Mouse (Mus musculus) hindbrain, embryonic 11.5 days (tissue): ENCODE data around the gene Gm44805. TPM values are rescaled to one million over a fixed set of nuclear protein-coding genes. Genes with fewer than 3 reads are reported as not detected.

Experiments
- ATAC-seq: fragments of 200-750 bp; cut with Nextera tagmentation; 2 replicates; pipeline ENCODE4 v1.8.0; 2017; ENCODE audit warnings: mild to moderate bottlenecking, moderate TSS enrichment, moderate library complexity; ENCODE audit not compliant: low FRiP score
- DNase-seq: peaks from one replicate; pipeline ENCODE4 v3.0.0-alpha.2; 2015; ENCODE audit warnings: low spot score
- H3K27ac ChIP-seq: fragments of 300-500 bp; sonication (generic); 2 replicates; pipeline ENCODE4 v1.5.1; 2014; ENCODE audit warnings: mild to moderate bottlenecking, low read depth, low read length
- H3K27me3 ChIP-seq: fragments of 300-500 bp; sonication (generic); 2 replicates; pipeline ENCODE4 v1.6.1; 2014; ENCODE audit warnings: mild to moderate bottlenecking, low read length, moderate library complexity, mixed read lengths; ENCODE audit not compliant: control insufficient read depth, insufficient read depth
- H3K36me3 ChIP-seq: fragments of 300-500 bp; sonication (generic); 2 replicates; pipeline ENCODE4 v1.6.1; 2014; ENCODE audit warnings: mild to moderate bottlenecking, low read length, moderate library complexity, mixed read lengths; ENCODE audit not compliant: control insufficient read depth, insufficient read depth
- H3K4me1 ChIP-seq: fragments of 300-500 bp; sonication (generic); replicated peaks from 2 replicates; pipeline ENCODE4 v1.6.1; 2014; ENCODE audit warnings: low read length, mixed read lengths; ENCODE audit not compliant: control insufficient read depth, insufficient read depth
- H3K4me2 ChIP-seq: fragments of 300-500 bp; sonication (generic); replicated peaks from 2 replicates; pipeline ENCODE4 v1.6.1; 2014; ENCODE audit warnings: mild to moderate bottlenecking, low read depth, low read length
- H3K4me3 ChIP-seq: fragments of 300-500 bp; sonication (generic); 2 replicates; pipeline ENCODE4 v1.5.1; 2014; ENCODE audit warnings: low read depth, low read length
- H3K9ac ChIP-seq: fragments of 300-500 bp; sonication (generic); 2 replicates; pipeline ENCODE4 v1.6.1; 2014; ENCODE audit warnings: low read depth, low read length
- H3K9me3 ChIP-seq: fragments of 300-500 bp; sonication (generic); 2 replicates; pipeline ENCODE4 v1.6.1; 2016; ENCODE audit warnings: low read length; ENCODE audit not compliant: control insufficient read depth
- WGBS: fragments of 180-500 bp; shearing (Covaris S2); extraction: QIAGEN DNeasy Blood & Tissue Kit; methylation state at CpG from one replicate; pipeline ENCODE4 v1.1.7; 2014; 5-methylcytosine and 5-hydroxymethylcytosine counted together
- polyA plus RNA-seq: library from polyadenylated mRNA; unstranded; fragments of >200 nt; fragmentation: Nextera tagmentation; extraction: Ambion mirVana; gene quantifications from 2 replicates; pipeline ENCODE4 v1.2.1, GENCODE M21; 2014

The Gm44805 gene
- polyA plus RNA-seq, 1 experiment from 2014 or later: not detected

DNA sequence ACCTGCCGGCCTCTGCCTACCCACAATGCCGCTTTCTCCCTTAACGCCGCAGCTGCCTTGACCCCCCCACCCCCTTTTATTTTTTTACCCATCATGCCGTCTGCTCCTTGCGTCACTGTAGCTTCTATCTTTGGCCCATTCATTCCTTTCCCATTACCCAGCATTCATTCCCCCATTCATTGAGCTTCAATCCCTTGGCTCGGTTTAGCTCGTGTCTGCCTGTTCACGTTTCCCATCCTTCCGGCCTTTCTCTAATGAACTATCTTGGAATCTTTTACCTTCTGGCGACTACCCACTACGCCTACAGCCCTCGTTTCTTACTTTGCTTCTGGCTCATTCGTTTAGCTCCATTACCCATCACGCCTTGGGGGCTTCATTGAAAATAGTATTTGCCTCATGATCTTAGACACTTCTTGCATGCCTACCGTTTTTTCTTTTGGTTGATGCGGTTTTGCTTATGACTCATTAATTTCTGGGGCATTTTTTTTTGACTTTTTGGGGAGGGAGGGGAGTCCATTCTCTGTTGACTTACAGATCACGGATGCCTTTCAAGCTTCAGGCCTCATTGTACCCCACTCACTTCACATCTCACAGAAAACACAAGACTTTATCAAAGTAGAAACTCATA, 34.9 kb upstream of the Gm44805 start:
- H3K9me3 ChIP-seq: peaks cover 1% of the 10 kb centered on the region
- H3K4me3 ChIP-seq: peak overlapping the region; percentile 99
- WGBS: 7% methylated on average over 18 of the region's 18 CpGs
- H3K36me3 ChIP-seq: 0 out of 2 replicates have a peak, but pooled peaks cover 4% of the 10 kb centered on the region
- peak overlapping the region; percentile 53 for H3K9ac ChIP-seq
- peaks cover 5% of the 10 kb centered on the region for H3K4me1 ChIP-seq
- peak overlapping the region; percentile 60 for H3K4me2 ChIP-seq
- ATAC-seq (no peak), DNase-seq (no peak)
- no peaks in the 10 kb centered on the region for H3K27me3 ChIP-seq
- H3K27ac ChIP-seq: peak overlapping the region; percentile 87

DNA sequence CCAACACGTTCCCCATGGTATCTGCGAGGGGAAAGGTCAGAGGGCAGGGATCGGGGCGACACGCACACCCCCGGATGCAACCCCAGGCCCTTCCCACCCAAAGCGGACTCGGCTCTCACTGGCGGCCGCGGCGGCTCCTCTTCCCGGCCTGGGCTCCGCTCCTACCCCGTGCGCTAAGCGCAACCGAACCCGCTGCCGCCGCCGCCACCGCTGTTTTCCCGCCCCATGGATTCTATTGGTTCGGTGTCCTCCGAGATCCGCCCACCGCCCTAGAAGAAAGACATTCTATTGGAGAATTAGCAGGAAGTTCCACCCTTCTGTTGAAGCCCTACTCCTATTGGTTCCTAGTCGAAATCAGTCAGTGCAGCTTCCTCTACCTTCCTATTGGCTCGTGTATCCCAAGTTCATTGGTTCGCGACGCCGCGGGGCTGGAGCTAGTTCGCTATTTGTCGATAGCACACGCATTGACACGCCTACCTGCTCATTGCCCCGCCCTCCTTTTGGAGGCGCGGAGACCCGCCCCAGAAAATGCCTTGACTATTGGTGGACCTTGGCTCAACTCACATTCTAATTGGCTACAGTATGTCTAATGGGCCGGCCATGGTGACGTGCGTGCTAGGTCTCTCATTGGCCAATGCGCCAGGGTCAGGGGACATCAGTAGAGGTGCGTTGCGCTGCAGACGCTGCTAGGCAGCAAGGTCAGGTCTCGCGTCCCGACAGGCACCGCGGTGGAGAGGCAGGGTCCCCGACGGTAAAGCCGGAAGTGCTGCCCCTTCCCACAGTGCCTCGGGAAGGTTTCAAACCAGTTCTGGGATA, 34.2 kb upstream of the Gm44805 start, which contains the start of gene Tomm40:
Gene Tomm40, minus strand, starts transcription at position 200 of the 816 bp plus-strand sequence.
- under 1% methylated on average over 49 of the region's 59 CpGs for WGBS
- DNase-seq (peak; percentile 100), ATAC-seq (peak; percentile 100)

DNA sequence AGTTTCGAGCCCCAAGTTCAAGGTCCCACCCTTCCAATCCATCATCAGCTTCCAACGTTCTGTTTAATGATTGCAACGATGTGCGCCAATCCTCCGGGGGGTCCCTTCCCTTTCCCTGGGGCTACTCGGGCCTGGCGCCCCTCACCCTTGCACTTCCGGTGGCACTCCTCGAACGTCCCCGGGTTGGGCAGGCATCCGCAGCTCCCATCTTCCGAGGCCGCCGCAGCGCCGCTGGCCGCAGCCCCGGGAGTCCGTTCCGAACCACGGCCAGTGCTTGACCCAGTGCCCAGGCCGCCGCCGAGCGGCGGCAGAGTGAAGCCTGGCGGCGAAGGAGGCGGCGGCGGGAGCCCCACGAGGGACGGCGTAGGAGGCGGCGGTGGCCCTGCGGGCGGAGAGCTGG, 33.6 kb upstream of the Gm44805 start:
- no peaks in the 10 kb centered on the region for H3K9me3 ChIP-seq
- H3K4me3 ChIP-seq: peak overlapping the region; percentile 99
- H3K27me3 ChIP-seq: no peaks in the 10 kb centered on the region
- 1% methylated on average over 38 of the region's 39 CpGs for WGBS
- DNase-seq (no peak), ATAC-seq (no peak)
- 0 out of 2 replicates have a peak, but pooled peaks cover 4% of the 10 kb centered on the region for H3K36me3 ChIP-seq
- peak overlapping the region; percentile 56; the same call in 1 of the 2 replicates for H3K27ac ChIP-seq
- peak overlapping the region; percentile 92 for H3K9ac ChIP-seq
- H3K4me2 ChIP-seq: peak overlapping the region; percentile 91
- peaks cover 5% of the 10 kb centered on the region for H3K4me1 ChIP-seq

More for the DNA sequence above, 34.2 kb upstream of the Gm44805 start, which contains the start of gene Tomm40:
- H3K4me1 ChIP-seq: peaks cover 5% of the 10 kb centered on the region
- peak within 1 kb of the TSS; percentile 92 for H3K9ac ChIP-seq
- H3K4me2 ChIP-seq: peak within 1 kb of the TSS; percentile 91
- no peaks in the 10 kb centered on the region for H3K27me3 ChIP-seq
- peak within 1 kb of the TSS; percentile 99 for H3K4me3 ChIP-seq
- H3K9me3 ChIP-seq: no peaks in the 10 kb centered on the region; the same call in 1 of the 2 replicates
- H3K27ac ChIP-seq: peak within 1 kb of the TSS; percentile 87
- H3K36me3 ChIP-seq: 0 out of 2 replicates have a peak, but pooled peaks cover 4% of the 10 kb centered on the region

DNA sequence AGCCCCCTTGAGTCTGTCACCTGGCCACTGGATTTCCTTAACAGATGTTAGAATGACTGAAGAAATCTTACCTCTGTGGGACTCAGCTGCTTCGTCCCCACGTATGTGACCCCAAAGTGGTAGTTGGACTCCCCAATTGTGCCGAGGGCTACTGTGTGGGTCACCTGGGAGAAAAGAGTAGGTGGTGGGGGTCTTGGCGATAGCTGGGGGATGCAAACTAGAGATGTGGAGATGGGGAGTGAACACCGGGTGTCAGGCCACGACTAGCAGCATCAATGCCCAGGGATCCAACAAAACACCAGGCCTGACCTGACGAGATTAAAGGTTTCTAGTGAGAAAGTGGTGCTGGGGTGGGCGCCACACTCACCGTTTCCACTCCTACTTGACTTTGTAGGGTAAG, 32.4 kb upstream of the Gm44805 start:
- no peak overlapping the region for H3K4me3 ChIP-seq
- DNase-seq (no peak), ATAC-seq (no peak)
- no peak overlapping the region for H3K4me2 ChIP-seq
- H3K27ac ChIP-seq: no peak overlapping the region
- 0 out of 2 replicates have a peak, but pooled peaks cover 4% of the 10 kb centered on the region for H3K36me3 ChIP-seq
- no peaks in the 10 kb centered on the region for H3K27me3 ChIP-seq
- H3K9me3 ChIP-seq: no peaks in the 10 kb centered on the region
- H3K4me1 ChIP-seq: peaks cover 5% of the 10 kb centered on the region
- no peak overlapping the region for H3K9ac ChIP-seq
- WGBS: 85% methylated on average over 9 of the region's 9 CpGs

DNA sequence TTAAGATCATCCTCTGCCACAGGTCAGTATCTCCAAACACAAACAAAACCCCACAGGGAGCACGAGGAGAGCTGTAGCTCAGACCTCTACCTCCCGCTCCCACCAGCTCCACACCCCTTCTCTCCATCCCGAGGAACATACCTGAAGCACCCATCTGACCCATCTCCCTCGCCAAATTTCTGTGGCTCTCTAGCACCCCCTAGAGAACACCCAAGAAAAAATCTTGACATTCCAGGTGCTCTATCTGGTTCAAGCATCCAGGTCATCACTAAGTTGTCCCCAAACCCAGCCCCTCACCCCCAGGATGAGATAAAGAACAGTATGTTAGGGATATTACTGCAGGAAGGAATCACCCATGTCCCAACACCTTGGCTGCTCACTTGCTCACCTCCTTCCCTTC, 32.0 kb upstream of the Gm44805 start:
- WGBS: 59% methylated on average over 4 of the region's 4 CpGs
- DNase-seq (peak; percentile 27), ATAC-seq (no peak)
- H3K4me2 ChIP-seq: no peak overlapping the region
- H3K9ac ChIP-seq: no peak overlapping the region
- no peaks in the 10 kb centered on the region for H3K27me3 ChIP-seq
- no peak overlapping the region for H3K4me3 ChIP-seq
- H3K4me1 ChIP-seq: peaks cover 5% of the 10 kb centered on the region
- H3K36me3 ChIP-seq: 0 out of 2 replicates have a peak, but pooled peaks cover 4% of the 10 kb centered on the region
- no peaks in the 10 kb centered on the region for H3K9me3 ChIP-seq
- no peak overlapping the region for H3K27ac ChIP-seq

DNA sequence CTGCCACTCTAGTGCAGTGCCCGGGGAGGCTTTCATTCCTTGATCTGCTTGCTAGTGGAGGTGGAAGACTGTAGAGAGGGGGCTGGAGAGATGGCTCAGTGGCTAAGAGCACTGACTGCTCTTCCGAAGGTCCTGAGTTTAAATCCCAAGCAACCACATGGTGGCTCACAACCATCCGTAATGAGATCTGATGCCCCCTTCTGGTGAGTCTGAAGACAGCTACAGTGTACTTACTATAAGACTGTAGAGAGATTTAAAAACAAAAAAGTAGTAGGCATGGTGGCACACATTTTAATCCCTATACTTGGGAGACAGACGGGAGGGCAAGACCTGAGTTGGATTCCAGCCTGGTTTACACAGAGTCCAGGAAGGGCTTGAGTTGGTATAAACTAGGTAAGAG, 31.2 kb upstream of the Gm44805 start:
- WGBS: 82% methylated on average over 4 of the region's 4 CpGs
- peaks cover 5% of the 10 kb centered on the region for H3K4me1 ChIP-seq
- H3K9ac ChIP-seq: no peak overlapping the region
- DNase-seq: no peak
- ATAC-seq: no peak
- H3K9me3 ChIP-seq: no peaks in the 10 kb centered on the region
- H3K4me3 ChIP-seq: no peak overlapping the region
- H3K36me3 ChIP-seq: 0 out of 2 replicates have a peak, but pooled peaks cover 5% of the 10 kb centered on the region
- no peaks in the 10 kb centered on the region for H3K27me3 ChIP-seq
- no peak overlapping the region for H3K4me2 ChIP-seq
- no peak overlapping the region for H3K27ac ChIP-seq

DNA sequence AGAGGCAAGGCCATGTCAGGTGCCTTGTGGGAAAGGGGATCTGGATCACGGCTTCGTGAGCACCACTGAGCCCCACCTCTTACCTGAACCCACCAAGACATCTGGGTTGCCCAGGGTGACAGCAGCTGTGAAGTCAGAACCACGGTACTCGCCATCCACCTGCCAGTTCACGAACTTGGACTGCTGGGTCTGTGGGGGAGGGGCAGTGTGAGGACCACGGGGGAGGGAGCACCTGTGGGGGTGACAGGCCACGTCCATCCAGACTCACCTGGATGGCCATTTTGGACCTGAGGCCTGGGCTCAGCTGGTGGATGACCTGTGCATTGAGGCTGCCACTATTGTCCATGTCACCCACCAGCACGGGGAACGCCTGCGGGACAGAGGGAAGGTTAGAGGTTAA, 29.4 kb upstream of the Gm44805 start:
- Histone ChIP-seq H3K9ac (no peak overlapping the region), H3K9me3 (no peaks in the 10 kb centered on the region), H3K36me3 (0 out of 2 replicates have a peak, but pooled peaks cover 6% of the 10 kb centered on the region), H3K4me2 (no peak overlapping the region), H3K4me1 (peaks cover 5% of the 10 kb centered on the region), H3K27ac (no peak overlapping the region), H3K27me3 (no peaks in the 10 kb centered on the region), H3K4me3 (no peak overlapping the region)
- 89% methylated on average over 10 of the region's 10 CpGs for WGBS
- DNase-seq (no peak), ATAC-seq (no peak)

DNA sequence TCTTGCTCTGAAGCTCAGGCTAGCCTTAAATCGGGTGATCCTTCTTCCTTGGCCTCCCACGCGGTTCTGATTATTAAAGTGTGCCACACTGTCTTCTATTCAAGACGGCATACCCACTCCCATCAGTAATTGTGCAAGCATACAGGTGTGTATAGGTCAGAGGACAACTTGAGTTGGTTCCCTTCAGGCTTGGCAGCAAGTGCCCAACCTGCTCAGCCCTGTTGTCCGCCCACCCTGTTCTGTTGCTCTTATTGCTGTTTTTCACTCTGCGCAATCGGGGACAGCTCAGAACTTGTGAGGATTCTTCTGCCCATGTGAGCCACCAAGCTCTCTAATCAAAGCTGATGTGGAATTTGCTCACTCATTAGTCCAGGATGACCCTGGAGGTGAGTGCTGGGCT, 24.0 kb upstream of the Gm44805 start:
- DNase-seq (no peak), ATAC-seq (no peak)
- Histone ChIP-seq H3K27ac (no peak overlapping the region), H3K9ac (no peak overlapping the region), H3K4me3 (no peak overlapping the region), H3K4me1 (no peaks in the 10 kb centered on the region), H3K36me3 (0 out of 2 replicates have a peak, but pooled peaks cover 5% of the 10 kb centered on the region), H3K27me3 (no peaks in the 10 kb centered on the region), H3K9me3 (no peaks in the 10 kb centered on the region), H3K4me2 (no peak overlapping the region)
- WGBS: 97% methylated on average over 7 of the region's 7 CpGs
